Mouse (Mus musculus): ENCODE results near the gene Tes3-ps. TPM values are rescaled to one million over a fixed set of nuclear protein-coding genes. Genes with fewer than 3 reads are reported as not detected.

Tes3-ps gene
- 0.42 and 0.56 TPM in 2 replicates for polyA plus RNA-seq (2014; fragmentation: Nextera tagmentation; extraction: Ambion mirVana)

- H3K4me1 ChIP-seq (ENCODE audit: control insufficient read depth, insufficient read depth, low read length) = peaks cover 12% of the 10 kb centered on the region; the same call in 1 of the 2 replicates
- no peak within 1 kb of the TSS for H3K27ac ChIP-seq (ENCODE audit: low read depth, low read length)
- no peak within 1 kb of the TSS for H3K9ac ChIP-seq (ENCODE audit: low read depth, low read length)
- H3K4me2 ChIP-seq = no peak within 1 kb of the TSS
- H3K36me3 ChIP-seq (ENCODE audit: control insufficient read depth, insufficient read depth, low read length) = no peaks in the 10 kb centered on the region
- WGBS (ENCODE audit: insufficient replicate concordance) = 46% methylated on average over 6 of the region's 6 CpGs
- no peak for ATAC-seq (replicated peaks; ENCODE audit: insufficient number of reproducible peaks, low FRiP score, low TSS enrichment)
- no peaks in the 10 kb centered on the region for H3K9me3 ChIP-seq (replicated peaks; ENCODE audit: control insufficient read depth, low read length)
- H3K4me3 ChIP-seq (ENCODE audit: low read depth, low read length) = no peak within 1 kb of the TSS
- no peaks in the 10 kb centered on the region for H3K27me3 ChIP-seq (ENCODE audit: control insufficient read depth, insufficient read depth, low read length)
Observed at GRCm38 (mm10) chr13:49492376-49493368, at the start of gene Tes3-ps. Tes3-ps (plus strand) TSS chr13:49493318.

GRCm38 (mm10) chr13:49444451-49444850 lies 48.7 kb upstream of the Tes3-ps start:
- H3K4me2 ChIP-seq = no peak overlapping the region
- H3K9ac ChIP-seq (ENCODE audit: low read depth, low read length) = no peak overlapping the region
- H3K4me1 ChIP-seq (ENCODE audit: control insufficient read depth, insufficient read depth, low read length) = no peaks in the 10 kb centered on the region
- no peak for ATAC-seq (replicated peaks; ENCODE audit: insufficient number of reproducible peaks, low FRiP score, low TSS enrichment)
- H3K27me3 ChIP-seq (ENCODE audit: control insufficient read depth, insufficient read depth, low read length) = no peaks in the 10 kb centered on the region
- no peaks in the 10 kb centered on the region for H3K9me3 ChIP-seq (replicated peaks; ENCODE audit: control insufficient read depth, low read length)
- WGBS (ENCODE audit: insufficient replicate concordance) = 85% methylated on average over 6 of the region's 6 CpGs
- H3K36me3 ChIP-seq (ENCODE audit: control insufficient read depth, insufficient read depth, low read length) = peaks cover 6% of the 10 kb centered on the region; the same call in 1 of the 2 replicates
- H3K27ac ChIP-seq (ENCODE audit: low read depth, low read length) = no peak overlapping the region
- H3K4me3 ChIP-seq (ENCODE audit: low read depth, low read length) = no peak overlapping the region

GRCm38 (mm10) chr13:49449318-49449749 lies 43.8 kb upstream of the Tes3-ps start:
- Histone ChIP-seq H3K9me3 (replicated peaks; ENCODE audit: control insufficient read depth, low read length) (no peaks in the 10 kb centered on the region), H3K9ac (ENCODE audit: low read depth, low read length) (no peak overlapping the region), H3K4me1 (ENCODE audit: control insufficient read depth, insufficient read depth, low read length) (no peaks in the 10 kb centered on the region), H3K4me2 (no peak overlapping the region), H3K27me3 (ENCODE audit: control insufficient read depth, insufficient read depth, low read length) (no peaks in the 10 kb centered on the region), H3K36me3 (ENCODE audit: control insufficient read depth, insufficient read depth, low read length) (peaks cover 2% of the 10 kb centered on the region; the same call in 1 of the 2 replicates), H3K27ac (ENCODE audit: low read depth, low read length) (no peak overlapping the region), H3K4me3 (ENCODE audit: low read depth, low read length) (no peak overlapping the region)
- WGBS (ENCODE audit: insufficient replicate concordance) = 43% methylated on average over 5 of the region's 5 CpGs
- ATAC-seq (replicated peaks; ENCODE audit: insufficient number of reproducible peaks, low FRiP score, low TSS enrichment) = no peak

- Histone ChIP-seq H3K27me3 (ENCODE audit: control insufficient read depth, insufficient read depth, low read length) (no peaks in the 10 kb centered on the region), H3K4me2 (no peak overlapping the region), H3K9me3 (replicated peaks; ENCODE audit: control insufficient read depth, low read length) (no peaks in the 10 kb centered on the region), H3K27ac (ENCODE audit: low read depth, low read length) (no peak overlapping the region), H3K9ac (ENCODE audit: low read depth, low read length) (no peak overlapping the region), H3K4me3 (ENCODE audit: low read depth, low read length) (no peak overlapping the region), H3K36me3 (ENCODE audit: control insufficient read depth, insufficient read depth, low read length) (peaks cover 5% of the 10 kb centered on the region; the same call in 1 of the 2 replicates), H3K4me1 (ENCODE audit: control insufficient read depth, insufficient read depth, low read length) (no peaks in the 10 kb centered on the region)
- ATAC-seq (replicated peaks; ENCODE audit: insufficient number of reproducible peaks, low FRiP score, low TSS enrichment) = no peak
- WGBS (ENCODE audit: insufficient replicate concordance) = 87% methylated on average over 4 of the region's 4 CpGs
Observed at GRCm38 (mm10) chr13:49460276-49460675, 32.8 kb upstream of the Tes3-ps start.

- no peaks in the 10 kb centered on the region for H3K27me3 ChIP-seq (ENCODE audit: control insufficient read depth, insufficient read depth, low read length)
Observed at GRCm38 (mm10) chr13:49460692-49461414, 32.3 kb upstream of the Tes3-ps start.

GRCm38 (mm10) chr13:49461458-49462132 lies 31.5 kb upstream of the Tes3-ps start:
- Histone ChIP-seq H3K36me3 (ENCODE audit: control insufficient read depth, insufficient read depth, low read length) (peaks cover 7% of the 10 kb centered on the region; the same call in 1 of the 2 replicates), H3K9me3 (replicated peaks; ENCODE audit: control insufficient read depth, low read length) (no peaks in the 10 kb centered on the region), H3K27ac (ENCODE audit: low read depth, low read length) (no peak overlapping the region), H3K27me3 (ENCODE audit: control insufficient read depth, insufficient read depth, low read length) (no peaks in the 10 kb centered on the region), H3K4me3 (ENCODE audit: low read depth, low read length) (no peak overlapping the region), H3K4me1 (ENCODE audit: control insufficient read depth, insufficient read depth, low read length) (no peaks in the 10 kb centered on the region), H3K4me2 (no peak overlapping the region), H3K9ac (ENCODE audit: low read depth, low read length) (no peak overlapping the region)
- WGBS (ENCODE audit: insufficient replicate concordance) = 88% methylated on average over 15 of the region's 15 CpGs
- no peak for ATAC-seq (replicated peaks; ENCODE audit: insufficient number of reproducible peaks, low FRiP score, low TSS enrichment)

More at GRCm38 (mm10) chr13:49460692-49461414, 32.3 kb upstream of the Tes3-ps start:
- Histone ChIP-seq H3K4me1 (ENCODE audit: control insufficient read depth, insufficient read depth, low read length) (no peaks in the 10 kb centered on the region), H3K9ac (ENCODE audit: low read depth, low read length) (no peak overlapping the region), H3K4me2 (no peak overlapping the region), H3K9me3 (replicated peaks; ENCODE audit: control insufficient read depth, low read length) (no peaks in the 10 kb centered on the region), H3K4me3 (ENCODE audit: low read depth, low read length) (no peak overlapping the region), H3K36me3 (ENCODE audit: control insufficient read depth, insufficient read depth, low read length) (peaks cover 7% of the 10 kb centered on the region; the same call in 1 of the 2 replicates), H3K27ac (ENCODE audit: low read depth, low read length) (no peak overlapping the region)
- no peak for ATAC-seq (replicated peaks; ENCODE audit: insufficient number of reproducible peaks, low FRiP score, low TSS enrichment)
- WGBS (ENCODE audit: insufficient replicate concordance) = 78% methylated on average over 5 of the region's 5 CpGs

GRCm38 (mm10) chr13:49462921-49463320 lies 30.2 kb upstream of the Tes3-ps start:
- H3K27me3 ChIP-seq (ENCODE audit: control insufficient read depth, insufficient read depth, low read length) = no peaks in the 10 kb centered on the region
- H3K4me1 ChIP-seq (ENCODE audit: control insufficient read depth, insufficient read depth, low read length) = no peaks in the 10 kb centered on the region
- no peak overlapping the region for H3K27ac ChIP-seq (ENCODE audit: low read depth, low read length)
- H3K4me2 ChIP-seq = no peak overlapping the region
- H3K9ac ChIP-seq (ENCODE audit: low read depth, low read length) = no peak overlapping the region
- H3K4me3 ChIP-seq (ENCODE audit: low read depth, low read length) = no peak overlapping the region
- WGBS (ENCODE audit: insufficient replicate concordance) = 86% methylated on average over 2 of the region's 2 CpGs
- H3K36me3 ChIP-seq (ENCODE audit: control insufficient read depth, insufficient read depth, low read length) = peaks cover 7% of the 10 kb centered on the region; the same call in 1 of the 2 replicates
- no peak for ATAC-seq (replicated peaks; ENCODE audit: insufficient number of reproducible peaks, low FRiP score, low TSS enrichment)
- no peaks in the 10 kb centered on the region for H3K9me3 ChIP-seq (replicated peaks; ENCODE audit: control insufficient read depth, low read length)

GRCm38 (mm10) chr13:49465875-49466274 lies 27.2 kb upstream of the Tes3-ps start:
- H3K9me3 ChIP-seq (replicated peaks; ENCODE audit: control insufficient read depth, low read length) = no peaks in the 10 kb centered on the region
- no peaks in the 10 kb centered on the region for H3K27me3 ChIP-seq (ENCODE audit: control insufficient read depth, insufficient read depth, low read length)
- H3K36me3 ChIP-seq (ENCODE audit: control insufficient read depth, insufficient read depth, low read length) = peaks cover 5% of the 10 kb centered on the region; the same call in 1 of the 2 replicates
- 91% methylated on average over 4 of the region's 4 CpGs for WGBS (ENCODE audit: insufficient replicate concordance)
- ATAC-seq (replicated peaks; ENCODE audit: insufficient number of reproducible peaks, low FRiP score, low TSS enrichment) = no peak
- H3K9ac ChIP-seq (ENCODE audit: low read depth, low read length) = no peak overlapping the region
- no peak overlapping the region for H3K4me3 ChIP-seq (ENCODE audit: low read depth, low read length)
- no peak overlapping the region for H3K27ac ChIP-seq (ENCODE audit: low read depth, low read length)
- no peak overlapping the region for H3K4me2 ChIP-seq
- H3K4me1 ChIP-seq (ENCODE audit: control insufficient read depth, insufficient read depth, low read length) = no peaks in the 10 kb centered on the region
